Mouse (Mus musculus): Measurements from ENCODE around the gene Exoc8.

GRCm38 (mm10) chr8:124872690-124873089 lies 24.8 kb downstream of the Exoc8 start:
- TF ChIP-seq CTCF (IDR thresholded peaks at IDR 0.05; ENCODE audit: insufficient read depth, low read depth, low read length), result no peak
- TF ChIP-seq POLR2A (IDR thresholded peaks at IDR 0.05; ENCODE audit: insufficient read depth, low read depth, low read length), result no peak
